Mouse (Mus musculus) liver, embryonic 14.5 days (tissue): ENCODE results near the gene Krtap9-3. TPM values are rescaled to one million over a fixed set of nuclear protein-coding genes. Genes with fewer than 3 reads are reported as not detected.

Source experiments
- ATAC-seq: fragments of 200-750 bp; cut with Nextera tagmentation; 2 replicates; pipeline ENCODE4 v1.8.0; 2017; ENCODE audit warnings: moderate number of reproducible peaks, mild to moderate bottlenecking, moderate library complexity; ENCODE audit not compliant: insufficient read depth
- DNase-seq, 3 experiments: peaks; one replicate each; pipeline ENCODE4 v3.0.0-alpha.2; 2012 to 2013; ENCODE audit warnings: low read depth in 3 of 3, low spot score in 3 of 3
- H3K27ac ChIP-seq: fragments of 300-500 bp; sonication (generic); 2 replicates; pipeline ENCODE4 v1.5.1; 2014; ENCODE audit warnings: moderate library complexity, mild to moderate bottlenecking, control low read depth, inconsistent platforms
- H3K27me3 ChIP-seq: fragments of 300-500 bp; sonication (generic); 2 replicates; pipeline ENCODE4 v1.6.1; 2014; ENCODE audit warnings: mild to moderate bottlenecking, low read length, moderate library complexity; ENCODE audit not compliant: control insufficient read depth, insufficient read depth
- H3K36me3 ChIP-seq: fragments of 300-500 bp; sonication (generic); replicated peaks from 2 replicates; pipeline ENCODE4 v1.6.1; 2014; ENCODE audit warnings: low read depth; ENCODE audit not compliant: control insufficient read depth, insufficient read depth
- H3K4me1 ChIP-seq, 2 experiments: fragments of 200-500 bp in 1 of 2; fragments of 300-500 bp in 1 of 2; sonication (generic) in 1 of 2; replicated peaks; 2 replicates each; pipeline ENCODE4 v1.6.1; 2012 to 2014; ENCODE audit warnings: antibody characterized with exemption in 1 of 2, inconsistent platforms in 1 of 2, low read length in 1 of 2; ENCODE audit not compliant: control insufficient read depth in 2 of 2, insufficient read depth in 2 of 2
- H3K4me2 ChIP-seq: fragments of 300-500 bp; sonication (generic); 2 replicates; pipeline ENCODE4 v1.6.1; 2014; ENCODE audit warnings: low read depth, mild to moderate bottlenecking, control low read depth, moderate library complexity
- H3K4me3 ChIP-seq, 2 experiments: fragments of 200-500 bp in 1 of 2; fragments of 300-500 bp in 1 of 2; sonication (generic) in 1 of 2; 2 replicates each; pipeline ENCODE4 v1.5.1; 2012 to 2014; ENCODE audit warnings: low read depth in 2 of 2, low read length in 2 of 2, mild to moderate bottlenecking in 2 of 2, control low read depth in 1 of 2, inconsistent platforms in 1 of 2, moderate library complexity in 1 of 2; ENCODE audit not compliant: insufficient read depth in 1 of 2
- H3K9ac ChIP-seq: fragments of 300-500 bp; sonication (generic); replicated peaks from 2 replicates; pipeline ENCODE4 v1.6.1; 2014; ENCODE audit warnings: mild to moderate bottlenecking, control low read depth, moderate library complexity
- H3K9me3 ChIP-seq: fragments of 300-500 bp; sonication (generic); 2 replicates; pipeline ENCODE4 v1.6.1; 2016; ENCODE audit warnings: low read length, mixed read lengths; ENCODE audit not compliant: control insufficient read depth
- CTCF ChIP-seq: IDR thresholded peaks from 2 replicates; pipeline ENCODE4 v1.5.1; 2016; ENCODE audit warnings: antibody characterized with exemption, low read depth, control low read depth
- EP300 ChIP-seq: IDR thresholded peaks from 2 replicates; pipeline ENCODE4 v1.6.1; 2016; ENCODE audit warnings: antibody characterized with exemption, low read depth
- WGBS: fragments of 180-500 bp; shearing (Covaris S2); extraction: QIAGEN DNeasy Blood & Tissue Kit; methylation state at CpG from one replicate; pipeline ENCODE4 v1.1.7; 2014; ENCODE audit not compliant: insufficient replicate concordance; 5-methylcytosine and 5-hydroxymethylcytosine counted together
- polyA plus RNA-seq, 2 experiments: library from polyadenylated mRNA; depleted of rRNA in 1 of 2; stranded (reverse) in 1 of 2; unstranded in 1 of 2; fragments of >200 nt; fragmentation: Nextera tagmentation in 1 of 2; extraction: Ambion mirVana in 1 of 2; gene quantifications; 2 replicates each; pipeline versions ENCODE4 v1.2.1 to v1.2.3; 2012 to 2014

The Krtap9-3 gene
- polyA plus RNA-seq, 2 experiments = not detected

GRCm38 (mm10) chr11:99580636-99581035 lies 17.3 kb downstream of the Krtap9-3 start, which contains the start of gene Krtap1-5:
Gene Krtap1-5, minus strand, starts transcription at chr11:99581016.
- DNase-seq (no peak), ATAC-seq (no peak)
- WGBS = 65% methylated on average over 6 of the region's 6 CpGs

GRCm38 (mm10) chr11:99574106-99574505 lies 23.8 kb downstream of the Krtap9-3 start:
- Histone ChIP-seq H3K27me3 (no peaks in the 10 kb centered on the region), H3K9me3 (no peaks in the 10 kb centered on the region), H3K27ac (no peak overlapping the region), H3K4me3 (no peak overlapping the region), H3K9ac (no peak overlapping the region), H3K4me1 (no peaks in the 10 kb centered on the region), H3K36me3 (no peaks in the 10 kb centered on the region), H3K4me2 (no peak overlapping the region)
- WGBS = 3% methylated on average over 7 of the region's 7 CpGs
- ATAC-seq (no peak), DNase-seq (peak in 2 of 3 experiments; percentile 3 to 7)
- TF ChIP-seq EP300 (no peak), CTCF (peak; percentile 81)

More at GRCm38 (mm10) chr11:99580636-99581035, 17.3 kb downstream of the Krtap9-3 start, which contains the start of gene Krtap1-5:
- Histone ChIP-seq H3K9me3 (no peaks in the 10 kb centered on the region), H3K9ac (no peak within 1 kb of the TSS), H3K36me3 (no peaks in the 10 kb centered on the region), H3K4me1 (no peaks in the 10 kb centered on the region), H3K27me3 (no peaks in the 10 kb centered on the region), H3K27ac (no peak within 1 kb of the TSS), H3K4me2 (no peak within 1 kb of the TSS), H3K4me3 (no peak within 1 kb of the TSS)
- TF ChIP-seq EP300 (no peak), CTCF (no peak)

GRCm38 (mm10) chr11:99573164-99573563 lies 24.7 kb downstream of the Krtap9-3 start:
- no peak overlapping the region for H3K4me3 ChIP-seq
- no peak for TF ChIP-seq CTCF
- TF ChIP-seq EP300 = no peak
- no peaks in the 10 kb centered on the region for H3K27me3 ChIP-seq
- DNase-seq (no peak), ATAC-seq (no peak)
- WGBS = 39% methylated on average over 4 of the region's 4 CpGs
- H3K27ac ChIP-seq = no peak overlapping the region
- H3K9me3 ChIP-seq = no peaks in the 10 kb centered on the region
- no peaks in the 10 kb centered on the region for H3K4me1 ChIP-seq
- no peaks in the 10 kb centered on the region for H3K36me3 ChIP-seq
- H3K4me2 ChIP-seq = no peak overlapping the region
- H3K9ac ChIP-seq = no peak overlapping the region

DNA sequence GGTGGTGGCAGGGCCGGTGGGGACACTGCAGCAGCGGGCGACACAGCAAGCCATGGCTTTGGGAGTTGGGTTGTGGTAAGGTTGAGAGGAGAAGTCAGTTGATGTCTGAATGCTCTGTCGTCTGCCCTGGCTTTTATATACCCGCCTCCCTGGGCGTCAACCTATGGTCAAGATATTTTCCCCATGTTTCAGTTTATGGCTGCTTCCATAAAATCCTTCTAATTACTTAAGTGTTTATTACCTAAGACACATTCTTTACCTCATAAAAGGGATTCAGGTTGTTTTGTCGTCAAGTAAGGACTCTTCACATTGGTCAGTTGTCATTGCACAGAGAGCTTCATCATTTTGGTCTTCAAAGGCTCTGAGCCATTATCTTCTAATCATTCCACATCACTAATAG lies 31.4 kb downstream of the Krtap9-3 start, which contains the start of gene Krtap3-1:
Krtap3-1 (minus strand) TSS at position 101 of the 400 bp plus-strand sequence.
- Histone ChIP-seq H3K4me3 (no peak within 1 kb of the TSS), H3K27ac (no peak within 1 kb of the TSS), H3K9ac (no peak within 1 kb of the TSS), H3K4me2 (no peak within 1 kb of the TSS), H3K36me3 (no peaks in the 10 kb centered on the region), H3K27me3 (no peaks in the 10 kb centered on the region), H3K4me1 (no peaks in the 10 kb centered on the region), H3K9me3 (no peaks in the 10 kb centered on the region)
- TF ChIP-seq EP300 (no peak), CTCF (no peak)
- WGBS = 70% methylated on average over 7 of the region's 7 CpGs
- no peak for ATAC-seq
- no peak for DNase-seq

GRCm38 (mm10) chr11:99562580-99562979 lies 35.3 kb downstream of the Krtap9-3 start:
- TF ChIP-seq EP300 (no peak), CTCF (no peak)
- Histone ChIP-seq H3K9ac (no peak overlapping the region), H3K9me3 (no peaks in the 10 kb centered on the region), H3K4me2 (no peak overlapping the region), H3K4me1 (no peaks in the 10 kb centered on the region), H3K4me3 (no peak overlapping the region), H3K36me3 (no peaks in the 10 kb centered on the region), H3K27ac (no peak overlapping the region), H3K27me3 (no peaks in the 10 kb centered on the region)
- DNase-seq (no peak), ATAC-seq (no peak)
- 60% methylated on average over 6 of the region's 6 CpGs for WGBS
